Mouse (Mus musculus): ENCODE results near the gene Txndc12. TPM values are rescaled to one million over a fixed set of nuclear protein-coding genes. Genes with fewer than 3 reads are reported as not detected.

The Txndc12 gene
- polyA plus RNA-seq, 1 experiment from 2014 or later: 130 TPM

GRCm38 (mm10) chr4:108890876-108891275 lies 56.5 kb downstream of the Txndc12 start:
- DNase-seq (ENCODE audit: low spot score) (no peak), ATAC-seq (replicated peaks; ENCODE audit: insufficient number of reproducible peaks, low FRiP score, low TSS enrichment, low read depth) (no peak)
- Histone ChIP-seq H3K9me3 (replicated peaks; ENCODE audit: control insufficient read depth, low read length) (no peaks in the 10 kb centered on the region), H3K27me3 (ENCODE audit: control insufficient read depth, insufficient read depth, low read length) (no peaks in the 10 kb centered on the region), H3K36me3 (replicated peaks; ENCODE audit: control insufficient read depth, insufficient read depth, low read depth, low read length) (no peaks in the 10 kb centered on the region), H3K4me2 (ENCODE audit: low read depth, low read length) (no peak overlapping the region), H3K4me3 (ENCODE audit: low read depth, low read length) (no peak overlapping the region), H3K27ac (replicated peaks; ENCODE audit: low read depth, low read length) (no peak overlapping the region), H3K4me1 (ENCODE audit: control insufficient read depth, insufficient read depth, low read length) (no peaks in the 10 kb centered on the region), H3K9ac (replicated peaks; ENCODE audit: low read length) (no peak overlapping the region)
- WGBS: 90% methylated on average over 6 of the region's 6 CpGs

GRCm38 (mm10) chr4:108900421-108900820 lies 66.0 kb downstream of the Txndc12 start:
- Histone ChIP-seq H3K9ac (replicated peaks; ENCODE audit: low read length) (no peak overlapping the region), H3K27me3 (ENCODE audit: control insufficient read depth, insufficient read depth, low read length) (no peaks in the 10 kb centered on the region), H3K36me3 (replicated peaks; ENCODE audit: control insufficient read depth, insufficient read depth, low read depth, low read length) (no peaks in the 10 kb centered on the region), H3K4me2 (ENCODE audit: low read depth, low read length) (no peak overlapping the region), H3K4me1 (ENCODE audit: control insufficient read depth, insufficient read depth, low read length) (no peaks in the 10 kb centered on the region), H3K4me3 (ENCODE audit: low read depth, low read length) (no peak overlapping the region), H3K27ac (replicated peaks; ENCODE audit: low read depth, low read length) (no peak overlapping the region), H3K9me3 (replicated peaks; ENCODE audit: control insufficient read depth, low read length) (no peaks in the 10 kb centered on the region)
- WGBS: 75% methylated on average over 7 of the region's 7 CpGs
- no peak for DNase-seq (ENCODE audit: low spot score)
- ATAC-seq (replicated peaks; ENCODE audit: insufficient number of reproducible peaks, low FRiP score, low TSS enrichment, low read depth): no peak

- Histone ChIP-seq H3K4me1 (ENCODE audit: control insufficient read depth, insufficient read depth, low read length) (no peaks in the 10 kb centered on the region), H3K27me3 (ENCODE audit: control insufficient read depth, insufficient read depth, low read length) (no peaks in the 10 kb centered on the region), H3K9ac (replicated peaks; ENCODE audit: low read length) (no peak overlapping the region), H3K27ac (replicated peaks; ENCODE audit: low read depth, low read length) (no peak overlapping the region), H3K4me3 (ENCODE audit: low read depth, low read length) (no peak overlapping the region), H3K4me2 (ENCODE audit: low read depth, low read length) (no peak overlapping the region), H3K9me3 (replicated peaks; ENCODE audit: control insufficient read depth, low read length) (no peaks in the 10 kb centered on the region), H3K36me3 (replicated peaks; ENCODE audit: control insufficient read depth, insufficient read depth, low read depth, low read length) (no peaks in the 10 kb centered on the region)
- DNase-seq (ENCODE audit: low spot score) (no peak), ATAC-seq (replicated peaks; ENCODE audit: insufficient number of reproducible peaks, low FRiP score, low TSS enrichment, low read depth) (no peak)
- 88% methylated on average over 9 of the region's 9 CpGs for WGBS
Measured at GRCm38 (mm10) chr4:108902886-108903285, 68.5 kb downstream of the Txndc12 start.

GRCm38 (mm10) chr4:108903346-108903745 lies 68.9 kb downstream of the Txndc12 start:
- DNase-seq (ENCODE audit: low spot score) (no peak), ATAC-seq (replicated peaks; ENCODE audit: insufficient number of reproducible peaks, low FRiP score, low TSS enrichment, low read depth) (no peak)
- Histone ChIP-seq H3K27ac (replicated peaks; ENCODE audit: low read depth, low read length) (no peak overlapping the region), H3K4me1 (ENCODE audit: control insufficient read depth, insufficient read depth, low read length) (no peaks in the 10 kb centered on the region), H3K4me3 (ENCODE audit: low read depth, low read length) (no peak overlapping the region), H3K9ac (replicated peaks; ENCODE audit: low read length) (no peak overlapping the region), H3K36me3 (replicated peaks; ENCODE audit: control insufficient read depth, insufficient read depth, low read depth, low read length) (no peaks in the 10 kb centered on the region), H3K4me2 (ENCODE audit: low read depth, low read length) (no peak overlapping the region), H3K27me3 (ENCODE audit: control insufficient read depth, insufficient read depth, low read length) (no peaks in the 10 kb centered on the region), H3K9me3 (replicated peaks; ENCODE audit: control insufficient read depth, low read length) (no peaks in the 10 kb centered on the region)
- WGBS: 93% methylated on average over 9 of the region's 9 CpGs

GRCm38 (mm10) chr4:108904076-108904475 lies 69.7 kb downstream of the Txndc12 start:
- no peak overlapping the region for H3K27ac ChIP-seq (replicated peaks; ENCODE audit: low read depth, low read length)

GRCm38 (mm10) chr4:108904790-108905189 lies 70.4 kb downstream of the Txndc12 start:
- Histone ChIP-seq H3K4me2 (ENCODE audit: low read depth, low read length) (no peak overlapping the region), H3K27me3 (ENCODE audit: control insufficient read depth, insufficient read depth, low read length) (no peaks in the 10 kb centered on the region), H3K9ac (replicated peaks; ENCODE audit: low read length) (no peak overlapping the region), H3K9me3 (replicated peaks; ENCODE audit: control insufficient read depth, low read length) (no peaks in the 10 kb centered on the region), H3K36me3 (replicated peaks; ENCODE audit: control insufficient read depth, insufficient read depth, low read depth, low read length) (no peaks in the 10 kb centered on the region), H3K4me3 (ENCODE audit: low read depth, low read length) (no peak overlapping the region), H3K27ac (replicated peaks; ENCODE audit: low read depth, low read length) (no peak overlapping the region), H3K4me1 (ENCODE audit: control insufficient read depth, insufficient read depth, low read length) (no peaks in the 10 kb centered on the region)
- DNase-seq (ENCODE audit: low spot score) (no peak), ATAC-seq (replicated peaks; ENCODE audit: insufficient number of reproducible peaks, low FRiP score, low TSS enrichment, low read depth) (no peak)
- 86% methylated on average over 10 of the region's 10 CpGs for WGBS

More at GRCm38 (mm10) chr4:108904076-108904475, 69.7 kb downstream of the Txndc12 start:
- no peaks in the 10 kb centered on the region for H3K36me3 ChIP-seq (replicated peaks; ENCODE audit: control insufficient read depth, insufficient read depth, low read depth, low read length)
- 53% methylated on average over 6 of the region's 6 CpGs for WGBS
- H3K9me3 ChIP-seq (replicated peaks; ENCODE audit: control insufficient read depth, low read length): no peaks in the 10 kb centered on the region
- DNase-seq (ENCODE audit: low spot score): no peak
- H3K27me3 ChIP-seq (ENCODE audit: control insufficient read depth, insufficient read depth, low read length): no peaks in the 10 kb centered on the region
- no peak overlapping the region for H3K9ac ChIP-seq (replicated peaks; ENCODE audit: low read length)
- no peak overlapping the region for H3K4me2 ChIP-seq (ENCODE audit: low read depth, low read length)
- no peak overlapping the region for H3K4me3 ChIP-seq (ENCODE audit: low read depth, low read length)
- H3K4me1 ChIP-seq (ENCODE audit: control insufficient read depth, insufficient read depth, low read length): no peaks in the 10 kb centered on the region
- no peak for ATAC-seq (replicated peaks; ENCODE audit: insufficient number of reproducible peaks, low FRiP score, low TSS enrichment, low read depth)

- peak; percentile 26 for DNase-seq (ENCODE audit: low spot score)
- Histone ChIP-seq H3K4me3 (ENCODE audit: low read depth, low read length) (no peak overlapping the region), H3K9ac (replicated peaks; ENCODE audit: low read length) (no peak overlapping the region), H3K27ac (replicated peaks; ENCODE audit: low read depth, low read length) (no peak overlapping the region), H3K27me3 (ENCODE audit: control insufficient read depth, insufficient read depth, low read length) (no peaks in the 10 kb centered on the region), H3K4me2 (ENCODE audit: low read depth, low read length) (no peak overlapping the region), H3K9me3 (replicated peaks; ENCODE audit: control insufficient read depth, low read length) (no peaks in the 10 kb centered on the region), H3K4me1 (ENCODE audit: control insufficient read depth, insufficient read depth, low read length) (no peaks in the 10 kb centered on the region), H3K36me3 (replicated peaks; ENCODE audit: control insufficient read depth, insufficient read depth, low read depth, low read length) (no peaks in the 10 kb centered on the region)
- ATAC-seq (replicated peaks; ENCODE audit: insufficient number of reproducible peaks, low FRiP score, low TSS enrichment, low read depth): no peak
- WGBS: 47% methylated on average over 6 of the region's 6 CpGs
Measured at GRCm38 (mm10) chr4:108905859-108906258, 71.5 kb downstream of the Txndc12 start.

GRCm38 (mm10) chr4:108907475-108907874 lies 73.1 kb downstream of the Txndc12 start:
- H3K9me3 ChIP-seq (replicated peaks; ENCODE audit: control insufficient read depth, low read length): no peaks in the 10 kb centered on the region
- no peaks in the 10 kb centered on the region for H3K36me3 ChIP-seq (replicated peaks; ENCODE audit: control insufficient read depth, insufficient read depth, low read depth, low read length)
- no peak overlapping the region for H3K4me2 ChIP-seq (ENCODE audit: low read depth, low read length)
- no peak overlapping the region for H3K4me3 ChIP-seq (ENCODE audit: low read depth, low read length)
- no peaks in the 10 kb centered on the region for H3K27me3 ChIP-seq (ENCODE audit: control insufficient read depth, insufficient read depth, low read length)
- ATAC-seq (replicated peaks; ENCODE audit: insufficient number of reproducible peaks, low FRiP score, low TSS enrichment, low read depth) (no peak), DNase-seq (ENCODE audit: low spot score) (no peak)
- no peak overlapping the region for H3K9ac ChIP-seq (replicated peaks; ENCODE audit: low read length)
- no peak overlapping the region for H3K27ac ChIP-seq (replicated peaks; ENCODE audit: low read depth, low read length)
- no peaks in the 10 kb centered on the region for H3K4me1 ChIP-seq (ENCODE audit: control insufficient read depth, insufficient read depth, low read length)

Data from embryonic facial prominence, embryonic 11.5 days (tissue).